Mouse (Mus musculus): Measurements from ENCODE around the gene Kpna3. TPM values are rescaled to one million over a fixed set of nuclear protein-coding genes. Genes with fewer than 3 reads are reported as not detected.
"Not testable (repeated sequence)": the region's sequence is repeated elsewhere in the genome, so short reads cannot be mapped to it uniquely, and the experiment has no call there.

The Kpna3 gene
- total and polyA plus RNA-seq, 2 experiments from 2014 or later, result 34.8 to 52.5 TPM

GRCm38 (mm10) chr14:61327007-61327406 is 112.7 kb downstream of the Kpna3 start:
- DNase-seq (ENCODE audit: low spot score), result peak; percentile 15
- not testable (repeated sequence) for H3K9me3 ChIP-seq (ENCODE audit: low read length); H3K4me1 ChIP-seq (ENCODE audit: insufficient read depth, low read length); H3K27ac ChIP-seq; H3K4me3 ChIP-seq (ENCODE audit: low read length); H3K27me3 ChIP-seq (ENCODE audit: insufficient read depth, low read length); H3K9ac ChIP-seq (replicated peaks; ENCODE audit: low read length); H3K36me3 ChIP-seq (ENCODE audit: insufficient read depth, low read length); ATAC-seq
- WGBS, result 22% methylated on average over 6 of the region's 6 CpGs
- H3K4me2 ChIP-seq (ENCODE audit: low read depth, low read length), result peak overlapping the region; percentile 43; the same call in 1 of the 2 replicates
- TF ChIP-seq CTCF (IDR thresholded peaks at IDR 0.05; ENCODE audit: low read depth), result peak; percentile 36

- Histone ChIP-seq H3K27me3 (ENCODE audit: insufficient read depth, low read length) (no peaks in the 10 kb centered on the region), H3K4me2 (ENCODE audit: low read depth, low read length) (no peak overlapping the region), H3K9ac (replicated peaks; ENCODE audit: low read length) (no peak overlapping the region), H3K9me3 (ENCODE audit: low read length) (peaks cover 8% of the 10 kb centered on the region; the same call in 1 of the 2 replicates), H3K27ac (no peak overlapping the region), H3K4me3 (ENCODE audit: low read length) (no peak overlapping the region), H3K36me3 (ENCODE audit: insufficient read depth, low read length) (no peaks in the 10 kb centered on the region), H3K4me1 (ENCODE audit: insufficient read depth, low read length) (no peaks in the 10 kb centered on the region)
- DNase-seq (ENCODE audit: low spot score) (no peak), ATAC-seq (no peak)
- WGBS, result 91% methylated on average over 1 of the region's 1 CpGs
- no peak for TF ChIP-seq CTCF (IDR thresholded peaks at IDR 0.05; ENCODE audit: low read depth)
These were observed 116.9 kb downstream of the Kpna3 start for GRCm38 (mm10) chr14:61322740-61323139.

- ATAC-seq (no peak), DNase-seq (ENCODE audit: low spot score) (no peak)
- peaks cover 8% of the 10 kb centered on the region; the same call in 1 of the 2 replicates for H3K9me3 ChIP-seq (ENCODE audit: low read length)
- H3K27me3 ChIP-seq (ENCODE audit: insufficient read depth, low read length), result no peaks in the 10 kb centered on the region
- no peak overlapping the region for H3K27ac ChIP-seq
- H3K4me2 ChIP-seq (ENCODE audit: low read depth, low read length), result no peak overlapping the region
- no peaks in the 10 kb centered on the region for H3K36me3 ChIP-seq (ENCODE audit: insufficient read depth, low read length)
- no peaks in the 10 kb centered on the region for H3K4me1 ChIP-seq (ENCODE audit: insufficient read depth, low read length)
- no peak overlapping the region for H3K9ac ChIP-seq (replicated peaks; ENCODE audit: low read length)
- H3K4me3 ChIP-seq (ENCODE audit: low read length), result no peak overlapping the region
- WGBS, result 86% methylated on average over 4 of the region's 4 CpGs
- TF ChIP-seq CTCF (IDR thresholded peaks at IDR 0.05; ENCODE audit: low read depth), result no peak
These were observed 118.5 kb downstream of the Kpna3 start for GRCm38 (mm10) chr14:61321200-61321599.

GRCm38 (mm10) chr14:61320765-61321164 is 118.9 kb downstream of the Kpna3 start:
- Histone ChIP-seq H3K9ac (replicated peaks; ENCODE audit: low read length) (no peak overlapping the region), H3K9me3 (ENCODE audit: low read length) (peaks cover 8% of the 10 kb centered on the region; the same call in 1 of the 2 replicates), H3K27ac (no peak overlapping the region), H3K36me3 (ENCODE audit: insufficient read depth, low read length) (no peaks in the 10 kb centered on the region), H3K27me3 (ENCODE audit: insufficient read depth, low read length) (no peaks in the 10 kb centered on the region), H3K4me3 (ENCODE audit: low read length) (no peak overlapping the region), H3K4me1 (ENCODE audit: insufficient read depth, low read length) (no peaks in the 10 kb centered on the region), H3K4me2 (ENCODE audit: low read depth, low read length) (no peak overlapping the region)
- no peak for TF ChIP-seq CTCF (IDR thresholded peaks at IDR 0.05; ENCODE audit: low read depth)
- WGBS, result 95% methylated on average over 1 of the region's 1 CpGs
- ATAC-seq (no peak), DNase-seq (ENCODE audit: low spot score) (no peak)

GRCm38 (mm10) chr14:61316861-61317260 is 122.8 kb downstream of the Kpna3 start:
- no peaks in the 10 kb centered on the region for H3K9me3 ChIP-seq (ENCODE audit: low read length)
- H3K9ac ChIP-seq (replicated peaks; ENCODE audit: low read length), result no peak overlapping the region
- no peaks in the 10 kb centered on the region for H3K27me3 ChIP-seq (ENCODE audit: insufficient read depth, low read length)
- H3K4me1 ChIP-seq (ENCODE audit: insufficient read depth, low read length), result no peaks in the 10 kb centered on the region
- H3K4me2 ChIP-seq (ENCODE audit: low read depth, low read length), result no peak overlapping the region
- 45% methylated on average over 4 of the region's 4 CpGs for WGBS
- H3K4me3 ChIP-seq (ENCODE audit: low read length), result no peak overlapping the region
- peak; percentile 77 for TF ChIP-seq CTCF (IDR thresholded peaks at IDR 0.05; ENCODE audit: low read depth)
- H3K27ac ChIP-seq, result no peak overlapping the region
- DNase-seq (ENCODE audit: low spot score), result peak; percentile 77
- no peaks in the 10 kb centered on the region for H3K36me3 ChIP-seq (ENCODE audit: insufficient read depth, low read length)
- ATAC-seq, result peak; percentile 58; the same call in 1 of the 2 replicates

Other genes with a start within 250 kb of the Kpna3 start
- gene Sgcg, start 181.4 kb downstream of the Kpna3 start, total RNA-seq (2014; rRNA removed), result 0.52 and 0.72 TPM in 2 replicates
- gene Sgcg, start 181.4 kb downstream of the Kpna3 start, polyA plus RNA-seq (2015; fragmentation: Nextera tagmentation; extraction: Ambion mirVana), result 0.49 and 0.76 TPM in 2 replicates
- gene Arl11, start 130.1 kb downstream of the Kpna3 start, total RNA-seq (2014; rRNA removed), result 0.94 and 2.8 TPM in 2 replicates
- 0.54 and 0.56 TPM in 2 replicates for gene Arl11, start 130.1 kb downstream of the Kpna3 start, polyA plus RNA-seq (2015; fragmentation: Nextera tagmentation; extraction: Ambion mirVana)
- gene Ebpl, start 79.4 kb downstream of the Kpna3 start, total RNA-seq (2014; rRNA removed), result 2.2 and 4.1 TPM in 2 replicates
- 11.5 and 12.0 TPM in 2 replicates for gene Ebpl, start 79.4 kb downstream of the Kpna3 start, polyA plus RNA-seq (2015; fragmentation: Nextera tagmentation; extraction: Ambion mirVana)
- gene Spryd7, start 117.0 kb upstream of the Kpna3 start, total RNA-seq (2014; rRNA removed), result 21.9 and 27.1 TPM in 2 replicates
- 58.0 and 61.8 TPM in 2 replicates for gene Spryd7, start 117.0 kb upstream of the Kpna3 start, polyA plus RNA-seq (2015; fragmentation: Nextera tagmentation; extraction: Ambion mirVana)
- 8.5 and 13.1 TPM in 2 replicates for gene Trim13, start 158.4 kb upstream of the Kpna3 start, total RNA-seq (2014; rRNA removed)
- 28.1 and 28.6 TPM in 2 replicates for gene Trim13, start 158.4 kb upstream of the Kpna3 start, polyA plus RNA-seq (2015; fragmentation: Nextera tagmentation; extraction: Ambion mirVana)
- gene Kcnrg, start 167.6 kb upstream of the Kpna3 start, total RNA-seq (2014; rRNA removed), result 1.2 and 2.5 TPM in 2 replicates
- gene Kcnrg, start 167.6 kb upstream of the Kpna3 start, polyA plus RNA-seq (2015; fragmentation: Nextera tagmentation; extraction: Ambion mirVana), result 1.5 TPM in 2 replicates